Mouse (Mus musculus) forebrain, embryonic 13.5 days (tissue): ENCODE results near the gene Grin2b. TPM values are rescaled to one million over a fixed set of nuclear protein-coding genes. Genes with fewer than 3 reads are reported as not detected.
"Not testable (repeated sequence)": the region's sequence is repeated elsewhere in the genome, so short reads cannot be mapped to it uniquely, and the experiment has no call there.

Experiments
- ATAC-seq: fragments of 200-750 bp; cut with Nextera tagmentation; 2 replicates; pipeline ENCODE4 v1.8.0; 2017
- H3K27ac ChIP-seq: fragments of 300-500 bp; sonication (generic); 2 replicates; pipeline ENCODE4 v1.5.1; 2015; ENCODE audit warnings: inconsistent platforms, mild to moderate bottlenecking, moderate library complexity
- H3K27me3 ChIP-seq: fragments of 300-500 bp; sonication (generic); 2 replicates; pipeline ENCODE4 v1.6.1; 2015; ENCODE audit warnings: mild to moderate bottlenecking, inconsistent platforms
- H3K36me3 ChIP-seq: fragments of 300-500 bp; sonication (generic); 2 replicates; pipeline ENCODE4 v1.6.1; 2015; ENCODE audit warnings: mild to moderate bottlenecking, inconsistent platforms; ENCODE audit not compliant: poor library complexity, severe bottlenecking
- H3K4me1 ChIP-seq: fragments of 300-500 bp; sonication (generic); 2 replicates; pipeline ENCODE4 v1.6.1; 2015; ENCODE audit warnings: inconsistent platforms
- H3K4me2 ChIP-seq: fragments of 300-500 bp; sonication (generic); 2 replicates; pipeline ENCODE4 v1.6.1; 2015; ENCODE audit warnings: inconsistent platforms, mild to moderate bottlenecking, moderate library complexity
- H3K4me3 ChIP-seq: fragments of 300-500 bp; sonication (generic); 2 replicates; pipeline ENCODE4 v1.5.1; 2015; ENCODE audit warnings: mild to moderate bottlenecking, inconsistent platforms
- H3K9ac ChIP-seq: fragments of 300-500 bp; sonication (generic); 2 replicates; pipeline ENCODE4 v1.6.1; 2015; ENCODE audit warnings: mild to moderate bottlenecking, inconsistent platforms
- H3K9me3 ChIP-seq: fragments of 300-500 bp; sonication (generic); replicated peaks from 2 replicates; pipeline ENCODE4 v1.6.1; 2016; ENCODE audit warnings: inconsistent platforms
- WGBS: fragments of 180-500 bp; shearing (Covaris S2); methylation state at CpG from one replicate; pipeline ENCODE4 v1.1.7; 2015; 5-methylcytosine and 5-hydroxymethylcytosine counted together
- polyA plus RNA-seq: library from polyadenylated mRNA; unstranded; fragments of >200 nt; fragmentation: Nextera tagmentation; extraction: Ambion mirVana; gene quantifications from 2 replicates; pipeline ENCODE4 v1.2.1, GENCODE M21; 2015

Gene Grin2b
- polyA plus RNA-seq, 1 experiment from 2014 or later: 34.9 TPM

DNA sequence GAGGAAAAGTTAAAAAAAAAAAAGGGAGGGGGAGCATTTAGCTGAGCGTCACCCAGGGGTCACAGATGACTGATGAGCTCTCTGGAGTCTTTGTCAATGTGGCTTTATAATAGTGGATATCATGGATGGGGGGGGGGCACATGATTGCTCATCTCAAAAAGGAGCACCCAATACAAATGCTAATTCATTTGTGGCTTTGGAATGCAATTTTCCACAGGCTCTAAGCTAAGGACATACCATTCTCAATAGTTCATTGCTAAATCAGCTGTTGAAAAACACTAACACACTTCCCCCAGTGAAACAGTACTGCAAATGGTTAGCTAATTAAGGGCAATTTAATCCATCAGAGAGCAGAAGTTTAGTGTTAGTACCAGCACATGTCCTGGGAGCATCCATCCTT is 414.6 kb downstream of the Grin2b start:
- no peak overlapping the region for H3K4me2 ChIP-seq
- H3K36me3 ChIP-seq: no peaks in the 10 kb centered on the region
- no peaks in the 10 kb centered on the region for H3K27me3 ChIP-seq
- peaks cover 11% of the 10 kb centered on the region; the same call in 1 of the 2 replicates for H3K4me1 ChIP-seq
- no peak for ATAC-seq
- H3K9ac ChIP-seq: no peak overlapping the region
- H3K4me3 ChIP-seq: no peak overlapping the region
- no peak overlapping the region for H3K27ac ChIP-seq
- 23% methylated on average over 1 of the region's 1 CpGs for WGBS
- H3K9me3 ChIP-seq: no peaks in the 10 kb centered on the region

- no peak overlapping the region for H3K27ac ChIP-seq
- no peaks in the 10 kb centered on the region for H3K9me3 ChIP-seq
- no peak for ATAC-seq
- no peak overlapping the region for H3K9ac ChIP-seq
- H3K27me3 ChIP-seq: no peaks in the 10 kb centered on the region
- no peaks in the 10 kb centered on the region for H3K36me3 ChIP-seq
- peaks cover 11% of the 10 kb centered on the region; the same call in 1 of the 2 replicates for H3K4me1 ChIP-seq
- no peak overlapping the region for H3K4me2 ChIP-seq
- H3K4me3 ChIP-seq: no peak overlapping the region
- 62% methylated on average over 1 of the region's 1 CpGs for WGBS
Measured at GRCm38 (mm10) chr6:135756075-135756474, 417.2 kb downstream of the Grin2b start.

- Histone ChIP-seq H3K4me3 (no peak overlapping the region), H3K4me2 (no peak overlapping the region), H3K9me3 (no peaks in the 10 kb centered on the region), H3K27me3 (no peaks in the 10 kb centered on the region), H3K9ac (no peak overlapping the region), H3K4me1 (peaks cover 5% of the 10 kb centered on the region), H3K36me3 (no peaks in the 10 kb centered on the region), H3K27ac (peak overlapping the region; percentile 48; the same call in 1 of the 2 replicates)
- WGBS: 36% methylated on average over 6 of the region's 7 CpGs
- peak; percentile 79 for ATAC-seq
Measured at GRCm38 (mm10) chr6:135748412-135749076, 424.8 kb downstream of the Grin2b start.

GRCm38 (mm10) chr6:135745606-135746005 is 427.7 kb downstream of the Grin2b start:
- H3K4me2 ChIP-seq: no peak overlapping the region

DNA sequence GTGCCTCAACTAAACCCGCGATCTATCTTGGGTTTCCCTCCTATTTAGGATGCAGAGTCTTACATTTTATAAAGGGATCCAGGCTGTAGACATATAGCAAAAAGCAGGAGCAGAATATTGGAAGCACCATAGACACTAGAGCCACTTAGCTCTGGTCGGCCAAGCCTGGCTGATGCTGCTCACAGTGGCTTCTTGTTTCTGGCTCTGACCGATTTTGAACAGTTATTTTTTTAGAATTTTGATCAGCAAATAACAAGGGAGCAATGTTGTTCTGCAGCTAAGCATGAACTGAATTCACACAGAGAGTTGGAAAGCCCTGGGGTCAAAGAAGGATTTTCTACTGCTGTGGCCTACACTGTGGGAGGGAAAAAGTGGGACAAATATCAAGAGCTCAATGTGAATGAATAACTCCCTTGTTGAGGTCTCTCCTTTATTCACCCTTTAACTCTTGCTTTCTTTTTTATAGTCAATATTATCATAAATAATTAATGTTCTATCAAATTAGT is 439.0 kb downstream of the Grin2b start:
- Histone ChIP-seq H3K27ac (no peak overlapping the region), H3K4me2 (no peak overlapping the region), H3K36me3 (peaks cover 17% of the 10 kb centered on the region), H3K9ac (no peak overlapping the region), H3K4me3 (no peak overlapping the region), H3K9me3 (peaks cover 7% of the 10 kb centered on the region; the same call in 1 of the 2 replicates), H3K4me1 (no peaks in the 10 kb centered on the region), H3K27me3 (no peaks in the 10 kb centered on the region)
- 93% methylated on average over 4 of the region's 4 CpGs for WGBS
- ATAC-seq: no peak

More at GRCm38 (mm10) chr6:135745606-135746005, 427.7 kb downstream of the Grin2b start:
- Histone ChIP-seq H3K4me1 (peaks cover 5% of the 10 kb centered on the region), H3K36me3 (no peaks in the 10 kb centered on the region), H3K4me3 (no peak overlapping the region), H3K9me3 (no peaks in the 10 kb centered on the region), H3K9ac (no peak overlapping the region), H3K27ac (no peak overlapping the region), H3K27me3 (no peaks in the 10 kb centered on the region)
- 83% methylated on average over 2 of the region's 2 CpGs for WGBS
- no peak for ATAC-seq

DNA sequence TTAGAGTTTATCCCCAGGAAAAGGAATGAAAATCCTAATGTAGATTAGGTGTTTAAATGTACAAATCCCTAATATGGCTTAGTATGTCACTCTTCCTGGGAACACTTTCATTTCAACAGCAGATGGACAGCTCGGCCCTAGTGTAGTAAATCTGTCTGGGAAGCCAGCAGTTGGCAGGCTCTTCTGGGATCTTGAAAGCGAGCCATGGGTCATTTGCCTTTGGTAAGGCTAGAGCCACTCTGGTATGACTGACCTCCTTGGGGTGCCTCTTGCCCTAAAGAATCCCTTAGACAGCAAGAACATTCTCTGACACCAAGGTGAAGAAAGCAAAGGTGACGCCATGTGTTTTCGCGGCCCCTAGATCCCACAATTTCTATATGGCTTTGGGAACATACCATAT is 446.2 kb downstream of the Grin2b start:
- Histone ChIP-seq H3K9ac (no peak overlapping the region), H3K4me1 (no peaks in the 10 kb centered on the region), H3K27ac (no peak overlapping the region), H3K4me2 (no peak overlapping the region), H3K36me3 (peaks cover 1% of the 10 kb centered on the region; the same call in 1 of the 2 replicates), H3K9me3 (no peaks in the 10 kb centered on the region), H3K27me3 (no peaks in the 10 kb centered on the region), H3K4me3 (no peak overlapping the region)
- no peak for ATAC-seq
- 94% methylated on average over 5 of the region's 5 CpGs for WGBS

DNA sequence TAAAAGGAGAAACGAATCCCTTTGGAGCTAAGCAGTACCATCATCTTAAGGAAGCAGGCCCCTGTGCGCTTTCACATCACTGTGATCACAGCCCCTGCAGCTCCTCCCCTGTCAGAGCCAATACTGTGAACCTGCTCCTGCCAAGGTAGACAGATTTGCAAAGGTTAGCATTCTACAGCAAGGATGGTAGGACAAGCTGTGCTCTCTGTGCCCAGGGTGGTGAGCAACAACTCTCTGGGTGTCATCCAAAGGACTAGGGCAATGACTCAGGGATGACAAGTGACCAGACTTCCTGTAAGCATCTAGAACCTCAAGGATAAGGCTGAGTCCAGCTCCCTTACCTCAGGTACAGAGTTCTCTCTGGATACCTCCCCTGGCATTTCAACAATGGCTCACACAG is 451.6 kb downstream of the Grin2b start:
- Histone ChIP-seq H3K9ac (no peak overlapping the region), H3K4me1 (no peaks in the 10 kb centered on the region), H3K27me3 (no peaks in the 10 kb centered on the region), H3K27ac (no peak overlapping the region), H3K9me3 (no peaks in the 10 kb centered on the region), H3K4me2 (no peak overlapping the region), H3K4me3 (no peak overlapping the region), H3K36me3 (no peaks in the 10 kb centered on the region)
- ATAC-seq: no peak
- WGBS: 85% methylated on average over 2 of the region's 2 CpGs

- 4% methylated on average over 4 of the region's 4 CpGs for WGBS
- no peak for ATAC-seq
Measured at GRCm38 (mm10) chr6:135714906-135715305, 458.4 kb downstream of the Grin2b start.

GRCm38 (mm10) chr6:135714236-135714635 is 459.1 kb downstream of the Grin2b start:
- ATAC-seq: no peak
- H3K4me3 ChIP-seq: no peak overlapping the region
- H3K9me3 ChIP-seq: no peaks in the 10 kb centered on the region
- WGBS: 42% methylated on average over 1 of the region's 1 CpGs
- no peak overlapping the region for H3K4me2 ChIP-seq
- H3K9ac ChIP-seq: no peak overlapping the region
- no peak overlapping the region for H3K27ac ChIP-seq
- H3K4me1 ChIP-seq: no peaks in the 10 kb centered on the region
- H3K27me3 ChIP-seq: no peaks in the 10 kb centered on the region
- H3K36me3 ChIP-seq: no peaks in the 10 kb centered on the region

More at GRCm38 (mm10) chr6:135714906-135715305, 458.4 kb downstream of the Grin2b start:
- Histone ChIP-seq H3K4me2 (no peak overlapping the region), H3K27me3 (no peaks in the 10 kb centered on the region), H3K4me1 (no peaks in the 10 kb centered on the region), H3K36me3 (no peaks in the 10 kb centered on the region), H3K4me3 (no peak overlapping the region), H3K9me3 (no peaks in the 10 kb centered on the region), H3K9ac (no peak overlapping the region), H3K27ac (no peak overlapping the region)

DNA sequence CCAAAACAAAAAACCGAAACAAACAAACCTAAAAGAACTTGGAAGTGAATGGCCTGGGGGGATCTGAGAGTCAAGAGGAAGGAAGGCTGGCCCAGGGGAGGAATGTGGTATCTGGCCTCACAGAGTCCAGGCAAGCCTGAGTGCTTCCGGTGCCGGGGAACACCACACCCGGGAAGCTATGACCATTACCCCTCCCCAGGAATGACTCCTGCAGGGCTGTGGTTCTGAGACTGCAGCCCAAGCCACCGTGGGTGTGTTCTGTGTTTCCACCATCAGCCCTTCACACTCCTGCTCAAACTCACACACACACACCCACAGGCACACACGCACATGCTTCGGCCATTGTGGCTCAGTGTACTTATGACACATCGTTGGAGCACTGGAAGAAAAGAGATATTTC is 459.6 kb downstream of the Grin2b start:
- 88% methylated on average over 8 of the region's 8 CpGs for WGBS
- Histone ChIP-seq H3K9ac (no peak overlapping the region), H3K27ac (no peak overlapping the region), H3K36me3 (no peaks in the 10 kb centered on the region), H3K9me3 (no peaks in the 10 kb centered on the region), H3K4me3 (no peak overlapping the region), H3K4me2 (no peak overlapping the region), H3K27me3 (no peaks in the 10 kb centered on the region), H3K4me1 (no peaks in the 10 kb centered on the region)
- ATAC-seq: no peak

DNA sequence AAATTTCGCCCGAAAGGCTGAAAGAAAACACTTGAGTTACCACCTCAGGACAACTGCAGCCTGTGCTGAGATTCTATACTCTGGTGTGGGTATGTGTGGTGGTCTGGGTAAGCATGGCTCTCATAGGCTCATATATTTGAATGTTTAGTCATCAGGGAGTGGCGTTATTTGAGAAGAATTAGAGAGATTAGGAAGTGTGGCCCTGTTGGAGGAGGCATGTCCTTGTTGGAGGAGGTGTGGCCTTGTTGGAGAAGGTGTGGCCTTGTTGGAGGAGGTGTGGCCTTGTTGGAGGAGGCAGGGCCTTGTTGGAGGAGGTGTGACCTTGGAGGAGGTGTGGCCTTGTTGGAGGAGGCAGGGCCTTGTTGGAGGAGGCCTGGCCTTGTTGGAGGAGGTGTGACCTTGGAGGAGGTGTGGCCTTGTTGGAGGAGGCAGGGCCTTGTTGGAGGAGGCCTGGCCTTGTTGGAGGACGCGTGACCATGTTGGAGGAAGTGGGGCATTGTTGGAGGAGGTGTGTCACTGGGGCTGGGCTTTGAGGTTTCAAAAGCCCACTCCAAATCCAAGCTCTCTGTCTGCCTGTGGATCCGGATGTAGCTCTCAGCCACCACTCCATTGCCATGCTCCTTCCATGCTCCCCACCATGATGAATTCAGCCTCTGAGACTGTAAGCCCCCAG is 466.3 kb downstream of the Grin2b start:
- H3K36me3 ChIP-seq, H3K4me2 ChIP-seq, H3K9ac ChIP-seq, H3K27me3 ChIP-seq, H3K4me1 ChIP-seq, H3K4me3 ChIP-seq, H3K9me3 ChIP-seq, H3K27ac ChIP-seq, ATAC-seq: not testable (repeated sequence)
- WGBS: 94% methylated on average over 6 of the region's 6 CpGs

GRCm38 (mm10) chr6:135703655-135704054 is 469.7 kb downstream of the Grin2b start:
- Histone ChIP-seq H3K4me2 (no peak overlapping the region), H3K27me3 (no peaks in the 10 kb centered on the region), H3K4me3 (no peak overlapping the region), H3K27ac (no peak overlapping the region), H3K4me1 (no peaks in the 10 kb centered on the region), H3K36me3 (no peaks in the 10 kb centered on the region), H3K9ac (no peak overlapping the region), H3K9me3 (no peaks in the 10 kb centered on the region)
- WGBS: 42% methylated on average over 2 of the region's 2 CpGs
- ATAC-seq: no peak
